Comparison of ENCODE assay signal across 18 mouse cellular contexts in the genomic region with DNA sequence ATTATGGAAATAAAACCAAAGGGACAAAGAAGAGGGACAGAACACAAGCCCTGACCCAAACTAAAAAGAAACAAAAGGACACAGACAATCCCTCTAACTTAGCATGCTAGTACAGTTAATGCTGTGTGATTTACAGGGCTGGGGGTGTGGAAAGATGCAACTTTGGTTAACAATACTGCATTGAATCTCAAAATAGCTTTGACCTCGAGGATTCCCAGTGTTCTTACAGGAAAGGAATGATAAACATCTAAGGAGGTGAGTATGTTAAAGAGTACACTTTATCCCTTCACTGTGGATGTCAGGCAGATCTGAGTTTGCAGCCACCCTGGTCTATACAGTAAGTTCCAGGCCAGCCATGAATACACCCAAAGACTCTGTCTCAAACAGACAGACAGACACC.
DNase-seq lines count a peak whose midpoint lies in the region; TF ChIP-seq lines count a peak whose summit lies in the region.
"Had no signal": no experiment of that assay in that cellular context is flagged by ENCODE, and none has a peak within 500 bp of the region (broad histone marks: within the 10 kb centered on the region; RNA-seq: fewer than 3 reads in every experiment).

No protein-coding gene starts in this region.

- peaks cover 62% of the 10 kb centered on the region for H3K4me1 ChIP-seq in heart, embryonic 10.5 days
- peaks cover 32% of the 10 kb centered on the region for H3K4me1 ChIP-seq in lung, adult 2 months (ENCODE audit: control insufficient read depth, insufficient read depth, low read length)

- no peak for TF ChIP-seq CTCF in lung, adult 2 months (IDR thresholded peaks at IDR 0.05; ENCODE audit: insufficient read depth, low read length)

- no peak overlapping the region for H3K4me3 ChIP-seq in heart, embryonic 10.5 days
- H3K4me3 ChIP-seq in lung, adult 2 months (replicated peaks; ENCODE audit: extremely low read depth, low read depth, low read length): peak overlapping the region; percentile 33
- H3K4me3 ChIP-seq: embryonic facial prominence, embryonic 12.5 days; limb, embryonic 13.5 days had no signal

- WGBS in heart, embryonic 10.5 days: 7% methylated on average over 1 of the region's 1 CpGs
- WGBS in lung, adult 2 months: 14% methylated on average over 1 of the region's 1 CpGs

- H3K36me3 ChIP-seq in heart, embryonic 10.5 days: no peaks in the 10 kb centered on the region
- H3K36me3 ChIP-seq: embryonic facial prominence, embryonic 12.5 days; limb, embryonic 13.5 days had no signal

- DNase-seq in heart, embryonic 10.5 days (ENCODE audit: low spot score): no peak
- no peak for DNase-seq in heart, postnatal 4 days
- DNase-seq in lung, adult 2 months: no peak
- no peak for DNase-seq in lung, postnatal 25 days (ENCODE audit: low spot score)
- DNase-seq in R1 (ENCODE audit: low read depth, low spot score): peak; percentile 96
- DNase-seq in induced T-regulatory cell, adult 2 months (ENCODE audit: low read depth): peak; percentile 15
- DNase-seq in kidney, postnatal 25 days: no peak
- DNase-seq: adrenal gland, postnatal 25 days; cerebellum, adult 18-20 months; cerebellum, postnatal 14 days; embryo, embryonic 11 days; kidney, postnatal 10 days; midbrain, embryonic 14.5 days; thymus, adult 2 months; thymus, postnatal 36 days had no signal

- peak overlapping the region; percentile 64 for H3K27ac ChIP-seq in heart, embryonic 10.5 days
- H3K27ac ChIP-seq: embryonic facial prominence, embryonic 12.5 days; limb, embryonic 13.5 days had no signal

- H3K9me3 ChIP-seq in heart, embryonic 10.5 days: no peaks in the 10 kb centered on the region
- H3K9me3 ChIP-seq: embryonic facial prominence, embryonic 12.5 days; G1E; limb, embryonic 13.5 days had no signal

- TF ChIP-seq POLR2A in lung, adult 2 months (IDR thresholded peaks at IDR 0.05; ENCODE audit: borderline replicate concordance, extremely low read depth, low read depth, low read length): no peak

- no peaks in the 10 kb centered on the region for H3K27me3 ChIP-seq in heart, embryonic 10.5 days (ENCODE audit: insufficient read depth, poor library complexity, severe bottlenecking)
- H3K27me3 ChIP-seq: embryonic facial prominence, embryonic 12.5 days; limb, embryonic 13.5 days had no signal

Comparison
In these comparisons a context has a peak if more than half of its experiments do, and no peak if none do; other contexts are left out.
1. DNase-seq: peak in R1 (single experiment) and induced T-regulatory cell, adult 2 months (single experiment); none in heart, embryonic 10.5 days (single experiment), heart, postnatal 4 days (single experiment), lung, adult 2 months (single experiment), lung, postnatal 25 days (single experiment) and kidney, postnatal 25 days (0 of 2).